Mouse (Mus musculus): ENCODE data around the gene Fuz. TPM values are rescaled to one million over a fixed set of nuclear protein-coding genes. Genes with fewer than 3 reads are reported as not detected.

Gene Fuz
- polyA plus RNA-seq, 1 experiment from 2014 or later, result 19.6 TPM

GRCm38 (mm10) chr7:44892276-44892921 lies 3.5 kb upstream of the Fuz start, which contains the start of gene Med25:
Med25 (minus strand) TSS chr7:44892712.
- Histone ChIP-seq H3K27ac (ENCODE audit: low read depth, low read length) (peak within 1 kb of the TSS; percentile 98), H3K27me3 (replicated peaks; ENCODE audit: control insufficient read depth, insufficient read depth, low read length) (no peaks in the 10 kb centered on the region), H3K9ac (ENCODE audit: low read depth, low read length) (peak within 1 kb of the TSS; percentile 92), H3K4me1 (ENCODE audit: control insufficient read depth, insufficient read depth, low read depth, low read length) (peaks cover 49% of the 10 kb centered on the region), H3K4me2 (ENCODE audit: low read length) (peak within 1 kb of the TSS; percentile 97), H3K36me3 (ENCODE audit: control insufficient read depth, insufficient read depth, low read length) (peaks cover 5% of the 10 kb centered on the region; the same call in 1 of the 2 replicates), H3K4me3 (ENCODE audit: low read length) (peak within 1 kb of the TSS; percentile 92), H3K9me3 (ENCODE audit: control insufficient read depth, low read length) (no peaks in the 10 kb centered on the region)
- ATAC-seq, result peak; percentile 72
- under 1% methylated on average over 56 of the region's 56 CpGs for WGBS

DNA sequence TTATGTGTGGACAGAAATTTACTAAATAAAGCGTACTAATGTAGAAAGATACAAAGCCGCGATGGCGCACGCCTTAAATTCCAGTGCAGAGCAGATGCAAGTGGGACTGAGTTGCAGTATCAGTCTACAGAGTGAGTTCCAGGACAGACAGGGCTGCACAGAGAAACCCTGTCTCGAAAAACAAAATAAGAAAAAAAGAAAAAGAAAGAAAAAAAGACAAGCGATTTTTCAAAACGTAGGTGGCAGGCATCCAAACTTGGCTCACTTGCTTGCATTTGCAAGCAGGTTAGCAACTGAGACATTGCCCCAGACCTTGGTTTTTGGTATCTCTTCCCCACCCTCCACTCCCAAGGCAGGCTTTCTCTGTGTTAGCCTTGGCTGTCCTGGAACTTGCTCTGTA lies 2.7 kb upstream of the Fuz start:
- Histone ChIP-seq H3K4me1 (ENCODE audit: control insufficient read depth, insufficient read depth, low read depth, low read length) (peaks cover 50% of the 10 kb centered on the region), H3K4me3 (ENCODE audit: low read length) (peak overlapping the region; percentile 28), H3K9ac (ENCODE audit: low read depth, low read length) (0 out of 2 replicates have a peak overlapping the region, but pooled peaks have one; percentile 17), H3K9me3 (ENCODE audit: control insufficient read depth, low read length) (no peaks in the 10 kb centered on the region), H3K36me3 (ENCODE audit: control insufficient read depth, insufficient read depth, low read length) (peaks cover 5% of the 10 kb centered on the region; the same call in 1 of the 2 replicates), H3K4me2 (ENCODE audit: low read length) (peak overlapping the region; percentile 59), H3K27me3 (replicated peaks; ENCODE audit: control insufficient read depth, insufficient read depth, low read length) (no peaks in the 10 kb centered on the region), H3K27ac (ENCODE audit: low read depth, low read length) (peak overlapping the region; percentile 84)
- ATAC-seq, result no peak
- WGBS, result 8% methylated on average over 8 of the region's 8 CpGs

DNA sequence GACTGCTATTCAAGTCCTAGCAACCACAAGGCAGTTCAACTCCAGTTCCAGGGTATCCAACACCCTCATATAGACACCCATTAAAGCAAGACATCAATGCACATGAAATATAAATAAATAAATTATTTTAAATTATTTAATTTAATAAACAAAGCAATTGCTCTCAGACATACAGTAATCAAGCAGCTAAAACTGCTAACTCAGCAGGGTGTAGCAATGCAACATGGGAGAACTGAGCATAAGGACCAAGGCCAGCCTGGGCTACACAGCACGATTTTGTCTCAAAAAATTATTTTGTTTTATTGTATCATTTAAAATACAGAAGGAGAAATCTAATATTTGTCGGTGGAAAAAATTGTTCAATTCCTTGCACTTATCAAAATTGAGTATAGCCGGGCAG lies 1.7 kb upstream of the Fuz start:
- peak overlapping the region; percentile 54 for H3K27ac ChIP-seq (ENCODE audit: low read depth, low read length)
- H3K36me3 ChIP-seq (ENCODE audit: control insufficient read depth, insufficient read depth, low read length), result peaks cover 1% of the 10 kb centered on the region; the same call in 1 of the 2 replicates
- no peak overlapping the region for H3K4me2 ChIP-seq (ENCODE audit: low read length)
- no peaks in the 10 kb centered on the region for H3K9me3 ChIP-seq (ENCODE audit: control insufficient read depth, low read length)
- WGBS, result 90% methylated on average over 3 of the region's 3 CpGs
- no peaks in the 10 kb centered on the region for H3K27me3 ChIP-seq (replicated peaks; ENCODE audit: control insufficient read depth, insufficient read depth, low read length)
- peaks cover 44% of the 10 kb centered on the region for H3K4me1 ChIP-seq (ENCODE audit: control insufficient read depth, insufficient read depth, low read depth, low read length)
- no peak for ATAC-seq
- no peak overlapping the region for H3K4me3 ChIP-seq (ENCODE audit: low read length)
- H3K9ac ChIP-seq (ENCODE audit: low read depth, low read length), result no peak overlapping the region

DNA sequence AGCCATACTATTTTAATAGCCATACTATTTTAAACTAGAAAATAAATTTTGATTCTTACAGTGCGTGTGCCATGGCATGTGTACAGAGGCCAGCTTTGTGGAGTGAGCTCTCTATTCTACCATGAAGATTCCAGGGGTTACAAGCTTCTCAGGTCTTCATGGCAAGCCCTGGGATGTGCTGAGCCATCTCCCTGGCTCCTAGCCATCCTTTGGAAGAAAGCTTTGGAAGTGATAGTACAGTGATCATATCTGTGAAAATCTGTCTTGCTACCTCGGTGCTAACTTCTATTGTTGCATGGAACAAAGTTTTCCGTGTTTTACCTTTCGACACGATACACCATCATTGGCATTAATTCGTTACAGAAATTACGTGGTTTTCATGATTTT lies 680 bp upstream of the Fuz start:
- H3K4me2 ChIP-seq (ENCODE audit: low read length), result peak overlapping the region; percentile 87
- H3K27me3 ChIP-seq (replicated peaks; ENCODE audit: control insufficient read depth, insufficient read depth, low read length), result no peaks in the 10 kb centered on the region
- ATAC-seq, result no peak
- H3K9me3 ChIP-seq (ENCODE audit: control insufficient read depth, low read length), result no peaks in the 10 kb centered on the region
- H3K4me3 ChIP-seq (ENCODE audit: low read length), result peak overlapping the region; percentile 79
- peaks cover 7% of the 10 kb centered on the region for H3K36me3 ChIP-seq (ENCODE audit: control insufficient read depth, insufficient read depth, low read length)
- H3K4me1 ChIP-seq (ENCODE audit: control insufficient read depth, insufficient read depth, low read depth, low read length), result peaks cover 39% of the 10 kb centered on the region
- WGBS, result 15% methylated on average over 7 of the region's 7 CpGs
- peak overlapping the region; percentile 92 for H3K27ac ChIP-seq (ENCODE audit: low read depth, low read length)
- peak overlapping the region; percentile 19 for H3K9ac ChIP-seq (ENCODE audit: low read depth, low read length)

DNA sequence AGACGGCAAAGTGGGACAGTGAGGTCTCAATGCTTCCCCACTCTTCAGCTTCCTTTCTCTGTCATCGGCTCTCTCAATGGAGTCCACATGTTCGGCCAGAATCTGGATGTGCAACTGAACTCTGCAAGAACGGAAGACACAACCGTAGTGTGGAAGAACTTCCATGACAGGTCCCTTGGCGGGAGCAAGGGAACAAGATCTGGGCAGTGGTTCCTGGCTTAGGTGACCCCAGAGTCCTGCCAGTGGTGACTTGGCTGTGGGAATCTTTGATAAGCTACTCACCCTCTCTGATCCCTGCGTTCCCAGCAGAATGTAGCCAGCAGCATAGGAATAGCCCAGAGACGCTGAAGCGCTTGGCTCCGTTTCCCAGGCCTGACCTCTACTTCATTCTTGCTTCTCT lies 620 bp downstream of the Fuz start:
- Histone ChIP-seq H3K27me3 (replicated peaks; ENCODE audit: control insufficient read depth, insufficient read depth, low read length) (no peaks in the 10 kb centered on the region), H3K9ac (ENCODE audit: low read depth, low read length) (peak overlapping the region; percentile 84), H3K9me3 (ENCODE audit: control insufficient read depth, low read length) (no peaks in the 10 kb centered on the region), H3K4me1 (ENCODE audit: control insufficient read depth, insufficient read depth, low read depth, low read length) (peaks cover 31% of the 10 kb centered on the region), H3K36me3 (ENCODE audit: control insufficient read depth, insufficient read depth, low read length) (peaks cover 10% of the 10 kb centered on the region), H3K27ac (ENCODE audit: low read depth, low read length) (peak overlapping the region; percentile 92), H3K4me2 (ENCODE audit: low read length) (peak overlapping the region; percentile 87), H3K4me3 (ENCODE audit: low read length) (peak overlapping the region; percentile 79)
- no peak for ATAC-seq
- 21% methylated on average over 10 of the region's 10 CpGs for WGBS

DNA sequence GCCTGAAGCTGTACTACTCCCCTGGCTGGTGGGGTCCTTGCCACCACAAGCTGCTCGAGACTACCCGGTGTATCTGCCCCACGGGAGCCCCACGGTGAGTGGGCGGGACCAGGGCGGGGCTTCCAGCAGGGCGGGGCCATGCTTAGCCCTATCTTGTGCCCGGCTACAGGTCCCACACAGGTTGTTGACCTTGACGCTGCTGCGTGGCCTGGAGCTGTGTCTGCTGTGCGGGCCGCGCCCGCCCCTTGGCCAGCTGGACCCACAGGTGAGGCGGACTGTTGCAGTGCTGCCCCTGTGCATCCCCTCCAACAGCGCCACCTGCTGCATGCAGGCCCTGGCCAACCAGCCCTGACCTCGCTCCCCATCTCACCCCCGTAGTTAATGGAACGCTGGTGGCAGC lies 2.7 kb downstream of the Fuz start:
- Histone ChIP-seq H3K4me2 (ENCODE audit: low read length) (no peak overlapping the region), H3K4me1 (ENCODE audit: control insufficient read depth, insufficient read depth, low read depth, low read length) (peaks cover 23% of the 10 kb centered on the region), H3K9ac (ENCODE audit: low read depth, low read length) (peak overlapping the region; percentile 22; the same call in 1 of the 2 replicates), H3K36me3 (ENCODE audit: control insufficient read depth, insufficient read depth, low read length) (peaks cover 13% of the 10 kb centered on the region), H3K27me3 (replicated peaks; ENCODE audit: control insufficient read depth, insufficient read depth, low read length) (no peaks in the 10 kb centered on the region), H3K4me3 (ENCODE audit: low read length) (no peak overlapping the region), H3K27ac (ENCODE audit: low read depth, low read length) (no peak overlapping the region), H3K9me3 (ENCODE audit: control insufficient read depth, low read length) (no peaks in the 10 kb centered on the region)
- 29% methylated on average over 19 of the region's 19 CpGs for WGBS
- no peak for ATAC-seq

DNA sequence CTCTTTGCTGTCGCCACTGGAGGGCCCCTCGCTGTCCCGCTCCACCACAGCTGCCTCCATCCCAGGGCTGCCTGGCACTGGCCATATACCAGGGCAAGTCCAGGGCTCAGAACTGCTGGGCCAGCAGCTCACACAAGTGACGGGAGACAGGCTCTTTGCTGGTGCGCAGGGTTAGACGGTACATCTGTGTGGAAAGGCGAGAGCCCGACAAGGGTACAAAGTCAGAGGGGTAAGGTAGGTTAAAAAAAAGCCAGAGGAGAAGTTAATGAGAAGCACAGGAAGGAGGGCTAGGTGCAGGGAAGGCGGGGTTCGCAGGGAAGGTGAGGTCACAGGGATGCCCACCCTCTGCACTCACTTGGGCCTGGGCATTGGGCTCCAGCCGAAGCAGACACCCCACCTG lies 4.8 kb downstream of the Fuz start:
- Histone ChIP-seq H3K9ac (ENCODE audit: low read depth, low read length) (no peak overlapping the region), H3K4me2 (ENCODE audit: low read length) (no peak overlapping the region), H3K27me3 (replicated peaks; ENCODE audit: control insufficient read depth, insufficient read depth, low read length) (no peaks in the 10 kb centered on the region), H3K27ac (ENCODE audit: low read depth, low read length) (no peak overlapping the region), H3K36me3 (ENCODE audit: control insufficient read depth, insufficient read depth, low read length) (peaks cover 32% of the 10 kb centered on the region), H3K9me3 (ENCODE audit: control insufficient read depth, low read length) (no peaks in the 10 kb centered on the region), H3K4me3 (ENCODE audit: low read length) (no peak overlapping the region), H3K4me1 (ENCODE audit: control insufficient read depth, insufficient read depth, low read depth, low read length) (peaks cover 17% of the 10 kb centered on the region)
- WGBS, result 89% methylated on average over 11 of the region's 11 CpGs
- ATAC-seq, result no peak

DNA sequence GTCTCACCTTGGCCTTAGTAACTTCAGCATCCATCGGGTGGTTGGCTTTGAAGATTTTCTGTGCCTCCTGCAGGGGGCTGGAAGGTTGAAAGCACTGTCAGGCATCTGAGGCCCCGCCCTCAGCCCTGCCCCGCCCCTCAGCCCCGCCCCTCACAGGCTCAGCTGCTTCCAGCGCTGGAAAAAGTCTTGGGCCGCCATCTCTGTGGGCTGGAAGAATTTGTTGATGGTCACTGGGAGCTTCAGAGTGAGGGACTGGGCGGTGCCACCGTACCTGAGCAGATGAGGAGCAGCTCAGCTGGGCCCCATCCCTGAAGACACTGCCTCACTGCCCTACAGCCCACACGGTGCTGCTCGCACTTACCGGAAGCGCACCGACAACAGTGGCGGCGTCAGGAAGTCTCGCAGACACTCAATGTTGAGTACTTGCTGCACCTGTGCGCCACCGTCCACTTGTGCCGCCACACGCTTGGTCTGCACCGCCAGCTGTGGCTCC lies 5.4 kb downstream of the Fuz start:
- no peaks in the 10 kb centered on the region for H3K9me3 ChIP-seq (ENCODE audit: control insufficient read depth, low read length)
- peak overlapping the region; percentile 46 for H3K4me2 ChIP-seq (ENCODE audit: low read length)
- H3K9ac ChIP-seq (ENCODE audit: low read depth, low read length), result no peak overlapping the region
- 18% methylated on average over 21 of the region's 21 CpGs for WGBS
- H3K27ac ChIP-seq (ENCODE audit: low read depth, low read length), result no peak overlapping the region
- no peak overlapping the region for H3K4me3 ChIP-seq (ENCODE audit: low read length)
- H3K36me3 ChIP-seq (ENCODE audit: control insufficient read depth, insufficient read depth, low read length), result peaks cover 37% of the 10 kb centered on the region
- 0 out of 2 replicates have a peak, but pooled peaks have one; percentile 9 for ATAC-seq
- no peaks in the 10 kb centered on the region for H3K27me3 ChIP-seq (replicated peaks; ENCODE audit: control insufficient read depth, insufficient read depth, low read length)
- peaks cover 17% of the 10 kb centered on the region for H3K4me1 ChIP-seq (ENCODE audit: control insufficient read depth, insufficient read depth, low read depth, low read length)

- Histone ChIP-seq H3K4me1 (ENCODE audit: control insufficient read depth, insufficient read depth, low read depth, low read length) (peaks cover 5% of the 10 kb centered on the region), H3K9ac (ENCODE audit: low read depth, low read length) (no peak overlapping the region), H3K27me3 (replicated peaks; ENCODE audit: control insufficient read depth, insufficient read depth, low read length) (no peaks in the 10 kb centered on the region), H3K4me2 (ENCODE audit: low read length) (no peak overlapping the region), H3K36me3 (ENCODE audit: control insufficient read depth, insufficient read depth, low read length) (peaks cover 58% of the 10 kb centered on the region), H3K4me3 (ENCODE audit: low read length) (no peak overlapping the region), H3K9me3 (ENCODE audit: control insufficient read depth, low read length) (no peaks in the 10 kb centered on the region), H3K27ac (ENCODE audit: low read depth, low read length) (no peak overlapping the region)
- ATAC-seq, result no peak
- 86% methylated on average over 20 of the region's 20 CpGs for WGBS
Observed at GRCm38 (mm10) chr7:44905430-44905829, 9.6 kb downstream of the Fuz start.
